Mouse (Mus musculus): ENCODE measurements around the gene Utp3.
"Not testable (repeated sequence)": the region's sequence is repeated elsewhere in the genome, so short reads cannot be mapped to it uniquely, and the experiment has no call there.

The Utp3 gene

DNA sequence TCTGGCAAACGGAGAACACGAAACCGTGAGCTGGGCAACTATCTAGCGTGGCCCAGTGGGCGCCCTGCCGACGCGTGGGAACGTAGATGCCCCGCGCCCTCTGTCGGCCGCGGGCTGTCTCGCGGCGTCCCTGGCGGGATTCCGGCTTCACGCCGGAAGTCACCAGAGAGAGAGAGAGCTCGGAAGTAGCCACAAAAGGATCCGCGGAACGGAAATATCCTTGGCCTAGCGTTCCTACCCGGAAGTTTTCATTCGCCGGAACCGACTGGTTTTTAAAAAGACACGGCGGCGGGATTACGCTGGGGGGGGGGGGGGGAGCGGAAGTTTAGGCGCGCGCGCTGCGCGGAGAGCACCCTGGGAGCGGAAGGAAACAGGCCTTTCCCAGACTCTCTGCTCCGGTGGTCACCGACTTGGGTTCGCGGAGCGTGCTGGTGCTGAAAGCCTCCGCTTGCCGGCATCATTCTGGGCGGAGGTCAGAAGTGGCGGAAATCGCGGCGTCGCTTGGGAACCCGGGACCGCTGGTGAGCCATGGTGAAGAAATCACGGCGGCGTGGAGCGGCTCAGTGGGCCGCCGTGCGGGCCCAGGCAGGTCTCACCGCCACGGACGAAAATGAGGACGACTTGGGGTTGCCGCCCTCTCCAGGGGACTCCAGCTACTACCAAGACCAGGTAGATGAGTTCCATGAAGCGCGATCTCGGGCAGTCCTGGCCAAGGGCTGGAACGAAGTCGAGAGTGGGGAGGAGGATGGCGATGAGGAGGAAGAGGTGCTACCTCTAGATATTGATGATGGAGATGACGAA is at the start of gene Utp3:
TSS of gene Utp3 (plus strand) at position 377 of the 801 bp plus-strand sequence.
- DNase-seq, result peak; percentile 96 to 97

GRCm38 (mm10) chr5:88508555-88508954 is 45.7 kb upstream of the Utp3 start:
- DNase-seq, result no peak

GRCm38 (mm10) chr5:88508990-88509389 is 45.3 kb upstream of the Utp3 start:
- no peak for DNase-seq

GRCm38 (mm10) chr5:88519232-88519631 is 35.0 kb upstream of the Utp3 start:
- DNase-seq, result peak; percentile 6 to 21

DNA sequence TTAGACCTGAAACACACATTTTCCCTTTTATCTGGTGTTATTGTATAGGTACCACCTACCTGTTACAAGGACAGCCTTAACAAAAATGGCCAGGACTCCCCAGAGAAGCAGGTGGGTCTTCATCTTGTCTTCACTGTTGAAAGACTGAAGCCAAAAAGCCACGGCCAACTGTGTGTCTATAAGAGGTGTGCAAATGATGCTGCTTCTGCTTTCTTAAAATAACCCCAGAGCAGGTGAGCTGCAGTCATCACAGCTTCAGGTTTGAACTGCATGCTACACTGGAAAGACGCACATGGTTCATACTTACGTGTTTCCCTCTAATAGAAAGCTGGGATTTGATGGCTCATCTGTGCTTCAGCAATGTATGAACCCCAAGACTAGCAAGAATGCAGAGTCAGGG is 26.6 kb upstream of the Utp3 start, which contains the start of gene Jchain:
TSS of gene Jchain (minus strand) at position 235 of the 400 bp plus-strand sequence.
- no peak for DNase-seq

DNA sequence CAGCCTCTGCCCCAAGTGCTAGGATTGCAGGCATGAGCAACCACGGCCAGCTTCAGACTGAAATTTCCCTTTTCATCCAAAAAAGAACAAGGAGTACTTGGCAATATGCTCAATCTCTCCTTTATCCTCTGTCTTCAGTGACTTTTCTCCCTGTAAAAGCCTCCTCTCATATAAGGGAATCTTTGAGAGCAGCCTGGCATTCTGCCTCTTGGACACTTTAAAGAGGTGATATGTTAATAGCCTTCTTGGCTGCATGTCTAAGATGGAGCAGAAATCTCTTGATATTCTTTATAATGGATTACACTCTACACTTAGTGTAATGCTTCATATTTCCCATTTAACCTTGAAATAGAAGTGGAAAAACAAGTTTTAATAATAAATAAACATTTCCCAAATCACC is 23.4 kb upstream of the Utp3 start:
- no peak for DNase-seq

DNA sequence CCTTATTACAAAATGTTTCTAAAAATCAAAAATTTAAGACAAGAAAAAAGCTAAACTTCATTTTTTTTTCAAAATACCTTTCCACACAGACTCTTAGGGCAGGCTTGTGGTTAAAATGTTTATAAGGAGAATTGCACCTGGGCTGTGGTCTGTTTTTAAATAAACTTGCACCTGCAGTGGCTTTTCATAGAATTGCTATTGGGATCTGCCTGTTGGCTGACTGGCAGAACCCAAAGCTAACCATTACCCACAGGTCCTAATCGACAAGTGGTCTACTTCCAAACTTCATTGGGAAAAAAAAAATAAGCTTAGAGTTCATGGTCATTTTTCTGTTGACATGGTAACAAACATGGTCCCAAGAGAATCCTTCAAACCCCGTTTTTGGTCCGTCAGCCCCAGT is 19.6 kb upstream of the Utp3 start:
- no peak for DNase-seq

DNA sequence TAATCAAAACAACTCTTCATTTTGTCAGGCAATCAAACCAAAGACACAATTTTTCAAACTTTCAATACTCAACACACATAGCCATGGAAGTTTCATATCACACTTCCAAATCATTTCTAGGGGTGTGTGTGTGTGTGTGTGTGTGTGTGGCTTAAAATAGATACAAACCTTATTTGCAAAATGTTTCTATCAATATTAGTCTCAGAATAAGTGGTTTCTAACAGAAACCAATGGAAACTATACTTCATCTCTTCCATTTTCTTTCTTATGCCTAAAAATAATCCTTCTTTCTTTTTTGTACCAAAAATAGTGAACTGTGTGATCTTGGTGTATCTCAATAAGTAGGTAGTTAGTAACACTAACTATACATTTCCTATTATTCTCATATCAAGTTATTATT is 13.4 kb upstream of the Utp3 start:
- no peak for DNase-seq

GRCm38 (mm10) chr5:88542651-88543282 is 11.5 kb upstream of the Utp3 start:
- peak; percentile 44 to 66 for DNase-seq

DNA sequence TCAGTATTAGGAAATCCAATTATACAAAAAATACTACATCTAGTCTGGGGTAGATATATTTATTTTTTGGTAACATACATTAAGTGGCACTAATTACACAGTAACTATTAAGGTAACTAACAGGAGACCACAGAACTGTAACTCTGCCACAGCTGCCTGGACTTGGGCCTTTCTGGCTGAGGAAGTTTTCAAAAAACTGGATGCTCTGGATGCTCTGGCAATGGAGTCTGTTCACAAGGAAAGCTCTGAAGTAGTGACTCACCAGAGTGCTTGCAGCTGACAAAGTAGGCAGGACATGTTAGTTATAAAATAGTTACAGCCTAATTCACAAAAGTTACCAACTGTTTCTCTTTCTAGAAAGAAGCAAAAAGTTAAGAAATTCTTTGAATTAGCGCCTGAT is 9.9 kb upstream of the Utp3 start:
- DNase-seq, result not testable (repeated sequence)

DNA sequence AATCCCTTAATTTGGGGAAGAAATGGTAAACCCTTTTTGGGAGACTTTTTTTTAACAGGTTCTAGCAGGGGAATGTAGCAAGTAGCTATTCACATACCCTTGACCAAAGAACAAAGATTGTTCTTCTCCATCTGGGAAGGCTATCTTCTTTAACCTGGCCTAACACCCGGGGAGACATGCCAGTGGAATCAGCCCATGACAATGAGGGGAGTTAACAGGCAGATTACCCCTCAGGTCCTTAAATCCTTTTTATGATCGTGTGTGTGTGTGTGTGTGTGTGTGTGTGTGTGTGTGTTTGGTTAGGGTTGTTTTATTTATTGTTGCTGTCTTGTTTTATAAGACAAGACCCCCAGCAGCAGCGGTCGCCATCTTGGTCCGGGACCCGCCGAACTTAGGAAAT is 8.7 kb upstream of the Utp3 start:
- no peak for DNase-seq

DNA sequence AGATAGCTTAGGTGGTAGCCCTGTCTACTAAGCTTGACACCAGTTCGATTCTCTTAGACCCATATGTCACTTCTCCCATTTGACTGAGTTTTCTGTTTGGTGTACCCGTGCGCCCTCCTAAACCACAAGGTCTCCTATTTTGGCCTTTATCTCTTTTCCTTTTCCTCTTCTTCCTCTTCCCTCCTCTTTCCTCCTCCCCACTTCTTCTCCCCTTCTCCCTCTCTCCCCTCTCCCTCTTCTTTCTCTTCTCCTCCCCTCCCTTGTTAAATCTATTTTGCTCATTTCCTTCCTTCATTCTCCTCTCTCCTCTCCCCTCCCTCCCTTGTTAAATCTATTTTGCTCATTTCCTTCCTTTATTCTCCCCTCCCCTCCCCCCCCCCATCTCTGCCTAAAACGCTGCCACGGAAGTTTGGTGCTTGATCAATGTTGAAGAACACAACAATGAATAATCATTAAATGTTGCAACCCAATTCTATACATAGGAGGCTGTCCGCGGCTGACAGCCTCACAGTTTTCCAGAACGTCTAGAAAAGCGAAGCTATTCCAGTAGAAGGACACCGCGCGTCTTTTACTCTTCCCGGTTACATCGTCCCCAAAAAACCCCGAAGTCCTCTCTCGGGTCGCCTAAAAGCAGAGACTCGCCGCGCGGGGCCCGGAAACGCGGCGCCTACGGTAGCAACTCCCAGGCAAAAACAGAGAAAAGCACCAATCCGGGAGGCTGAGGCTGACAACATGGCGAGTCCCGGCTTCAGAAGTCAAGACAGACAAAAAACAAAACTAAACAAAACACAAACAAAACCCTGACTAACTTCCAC is 784 bp upstream of the Utp3 start:
- DNase-seq, result no peak

GRCm38 (mm10) chr5:88558991-88559390 is 4.7 kb downstream of the Utp3 start:
- no peak for DNase-seq

DNA sequence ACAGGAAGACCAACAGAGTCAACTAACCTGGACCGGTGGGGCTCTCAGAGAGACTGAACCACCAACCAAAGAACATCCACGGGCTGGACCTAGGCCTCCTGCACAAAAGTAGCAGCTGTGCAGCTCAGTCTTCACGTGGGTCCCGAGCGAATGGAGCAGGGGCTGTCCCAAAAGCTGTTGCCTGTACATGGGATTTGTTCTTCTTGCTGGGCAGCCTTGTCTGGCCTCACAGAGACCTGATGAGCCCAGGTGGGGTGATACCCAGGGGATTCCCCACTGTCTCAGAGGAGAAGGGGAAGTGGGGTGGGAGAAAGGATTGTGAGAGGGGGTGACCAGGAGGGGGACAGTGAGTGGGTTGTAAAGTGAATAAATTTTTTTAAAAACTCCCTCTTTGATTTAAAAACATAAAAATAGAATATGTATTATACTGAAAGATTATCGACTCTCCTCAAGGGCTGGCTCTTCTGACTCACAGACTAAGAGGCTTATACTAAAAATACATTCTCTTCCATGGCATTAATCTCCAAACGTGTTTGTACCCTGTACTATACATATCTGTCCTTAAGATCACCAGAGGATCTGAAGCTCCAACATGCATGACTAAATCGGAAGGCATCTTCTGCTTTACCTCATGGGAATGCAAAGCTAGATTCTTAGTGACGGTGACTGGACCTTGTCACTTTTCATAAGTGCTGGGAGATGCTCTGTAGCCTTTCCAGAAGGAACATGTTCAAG is 7.0 kb downstream of the Utp3 start:
- no peak for DNase-seq

GRCm38 (mm10) chr5:88562863-88563780 is 8.9 kb downstream of the Utp3 start:
- DNase-seq, result no peak

DNA sequence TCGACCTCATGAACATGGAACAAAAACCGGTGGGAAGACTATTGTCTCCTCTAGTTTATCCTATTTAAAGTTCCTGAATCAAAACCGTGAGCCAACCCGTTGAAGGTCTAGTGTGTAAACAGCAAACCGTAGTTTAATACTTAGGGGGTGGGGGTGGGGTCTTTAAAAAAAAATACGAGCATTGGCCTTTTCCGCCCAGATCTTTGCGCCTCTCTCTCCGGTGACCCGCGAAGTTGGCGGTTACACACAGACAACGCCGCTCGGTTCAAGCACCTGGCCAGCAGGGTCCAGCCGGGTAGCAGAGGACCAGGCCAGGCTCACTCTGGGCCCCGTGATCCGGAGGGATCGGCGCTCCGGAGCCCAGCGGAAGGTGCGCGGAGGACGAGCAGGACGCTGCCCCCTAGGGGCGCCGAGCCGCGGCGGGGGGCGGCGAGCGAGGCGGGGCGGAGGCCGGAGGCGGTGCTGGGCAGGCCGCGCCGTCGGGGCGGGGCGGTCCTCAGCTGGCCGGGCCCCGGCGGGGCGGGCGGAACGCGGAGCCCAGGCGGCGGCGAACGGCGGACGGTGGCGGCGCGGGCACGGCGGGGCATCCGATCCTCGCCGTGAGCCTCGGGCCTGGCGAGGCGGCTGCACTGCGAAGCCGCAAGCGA is 10.4 kb downstream of the Utp3 start, which contains the start of gene Rufy3:
TSS of gene Rufy3 (plus strand) at position 540 of the 647 bp plus-strand sequence.
- peak; percentile 87 to 93 for DNase-seq

DNA sequence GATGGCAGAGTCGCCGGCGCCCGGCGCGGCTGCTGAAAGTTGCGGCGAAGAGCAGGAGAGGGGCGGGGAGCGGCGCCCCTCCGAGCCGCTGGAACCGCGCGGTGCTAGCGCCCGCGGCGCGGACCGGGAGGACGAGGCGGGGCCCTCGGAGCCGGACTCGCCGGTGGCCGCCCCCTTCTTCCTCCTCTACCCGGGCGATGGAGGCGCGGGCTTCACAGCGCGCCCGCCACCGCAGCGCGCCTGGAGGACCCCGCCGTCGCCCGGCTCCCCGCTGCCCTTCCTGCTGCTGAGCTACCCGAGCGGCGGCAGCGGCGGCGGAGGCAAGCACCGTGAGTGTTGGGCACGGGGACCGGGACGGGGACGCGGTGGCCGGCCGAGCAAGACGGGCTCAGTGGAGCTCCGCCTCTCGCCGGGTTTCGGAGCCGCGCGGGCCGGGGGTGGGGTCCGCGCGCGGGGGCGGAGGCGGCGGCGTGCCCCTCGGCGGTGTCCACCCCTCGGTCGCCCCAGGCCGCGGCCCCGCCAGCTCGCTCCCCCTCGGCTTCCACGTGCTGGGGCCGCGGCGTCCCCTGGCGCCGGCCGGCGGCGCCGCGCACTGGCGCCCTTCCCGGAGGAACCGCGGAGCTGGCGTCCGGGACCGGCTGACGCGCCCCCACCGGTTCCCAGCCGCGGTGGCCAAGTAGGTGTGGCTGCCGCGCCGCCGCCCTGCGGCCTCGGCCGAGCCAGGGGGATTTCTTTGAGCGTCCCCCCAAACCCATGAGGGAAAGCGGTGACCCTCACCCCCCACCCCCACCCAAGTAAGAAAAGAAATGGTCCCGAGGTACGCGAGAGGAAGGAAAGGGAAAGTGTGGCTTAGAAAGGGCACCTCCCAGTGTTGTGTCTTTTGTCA is 11.1 kb downstream of the Utp3 start:
- DNase-seq, result peak; percentile 70 to 81

- no peak for DNase-seq
Measured at GRCm38 (mm10) chr5:88566034-88566841, 12.0 kb downstream of the Utp3 start.

GRCm38 (mm10) chr5:88569541-88569940 is 15.3 kb downstream of the Utp3 start:
- DNase-seq, result no peak
